Mouse (Mus musculus) mature B cell (primary cell): ENCODE data around the gene Olfr1361.

Experiments
- in situ Hi-C: fragments of 300-500 bp; cut with MboI; formaldehyde crosslinking; loops from 2 replicates; pipeline ENCODE4 v1.14.3; 2019

The Olfr1361 gene

DNA sequence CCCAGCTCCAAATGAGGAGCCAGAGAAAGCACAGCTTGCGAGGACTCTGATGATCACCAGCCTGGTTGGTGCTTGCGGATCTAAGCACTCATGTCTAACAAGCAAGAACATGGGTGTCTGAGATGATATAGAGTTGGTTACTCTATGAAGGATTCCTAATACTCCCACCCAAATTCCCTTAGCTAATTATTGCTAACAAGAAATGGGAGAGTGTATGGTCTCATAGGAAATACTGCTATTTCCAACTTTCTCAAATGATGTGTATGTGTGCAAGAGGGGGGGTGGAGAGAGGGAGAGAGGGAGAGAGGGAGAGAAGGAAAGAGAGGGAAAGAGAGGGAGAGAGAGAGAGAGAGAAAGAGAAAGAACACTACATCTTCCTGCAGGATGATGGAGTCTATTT lies at the start of gene Olfr1361:
Gene Olfr1361 (minus strand): TSS at position 101 of the 400 bp plus-strand sequence.
- in situ Hi-C loops: no loop called here

DNA sequence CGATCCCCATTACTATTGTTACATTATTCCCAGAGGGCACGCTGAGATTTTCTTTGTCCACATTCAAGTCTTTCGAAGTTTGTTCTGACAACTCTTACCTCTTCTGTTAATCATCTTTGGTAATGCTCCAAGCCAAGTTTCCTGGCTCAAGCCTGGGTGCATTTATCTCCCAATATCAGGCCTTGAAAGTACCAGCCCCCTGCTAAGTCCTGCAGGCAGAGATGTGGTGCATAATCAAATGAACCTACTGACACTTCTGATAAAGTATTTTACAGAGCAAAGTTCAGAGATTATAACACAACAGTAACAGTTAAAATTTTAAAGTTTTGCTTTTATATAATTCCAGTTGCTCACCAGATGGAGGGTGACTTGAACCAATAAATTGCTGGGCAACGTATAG lies 48.5 kb upstream of the Olfr1361 start:
- in situ Hi-C loops: loop anchor here (5.0 to 25.0 kb wide), 4 partner anchors 299 to 1723 kb away; partner anchors contain the start of gene Zkscan3

GRCm38 (mm10) chr13:21710821-21711525 lies 47.8 kb upstream of the Olfr1361 start:
- in situ Hi-C loops: loop anchor here (5.0 to 25.0 kb wide), 4 partner anchors 299 to 1724 kb away; partner anchors contain the start of gene Zkscan3

DNA sequence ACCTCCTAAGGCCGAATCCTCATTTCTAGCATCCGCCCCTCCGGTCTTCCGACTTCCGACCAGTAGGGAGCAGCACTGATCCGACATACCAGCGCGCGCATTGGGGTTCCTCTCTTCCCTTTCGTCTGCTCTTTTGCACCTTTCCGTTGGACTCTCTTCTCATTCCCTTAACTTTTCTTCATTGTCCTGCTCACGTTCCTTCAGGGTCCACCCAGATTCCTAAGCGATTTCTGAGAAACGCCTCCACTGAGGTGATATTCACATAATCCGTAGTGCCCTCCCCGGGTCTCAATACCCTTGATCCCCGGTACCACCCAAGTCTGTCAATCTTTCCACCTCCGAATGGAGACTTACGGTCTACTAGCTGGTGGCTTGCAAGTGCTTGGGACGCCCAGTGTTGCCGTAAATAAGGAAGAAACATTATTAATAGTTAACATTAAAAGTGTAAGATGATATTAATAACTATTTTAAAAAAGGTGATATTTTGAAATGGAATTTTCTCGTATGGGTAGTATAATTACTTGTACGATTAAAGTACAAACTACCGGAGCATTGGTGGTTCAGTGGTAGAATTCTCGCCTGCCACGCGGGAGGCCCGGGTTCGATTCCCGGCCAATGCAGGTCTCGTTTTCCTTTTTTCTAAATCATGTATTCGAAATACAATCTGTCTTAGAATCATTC lies 47.0 kb upstream of the Olfr1361 start:
- in situ Hi-C loops: loop anchor here (5.0 to 25.0 kb wide), 4 partner anchors 298 to 1725 kb away; partner anchors contain the start of gene Zkscan3

DNA sequence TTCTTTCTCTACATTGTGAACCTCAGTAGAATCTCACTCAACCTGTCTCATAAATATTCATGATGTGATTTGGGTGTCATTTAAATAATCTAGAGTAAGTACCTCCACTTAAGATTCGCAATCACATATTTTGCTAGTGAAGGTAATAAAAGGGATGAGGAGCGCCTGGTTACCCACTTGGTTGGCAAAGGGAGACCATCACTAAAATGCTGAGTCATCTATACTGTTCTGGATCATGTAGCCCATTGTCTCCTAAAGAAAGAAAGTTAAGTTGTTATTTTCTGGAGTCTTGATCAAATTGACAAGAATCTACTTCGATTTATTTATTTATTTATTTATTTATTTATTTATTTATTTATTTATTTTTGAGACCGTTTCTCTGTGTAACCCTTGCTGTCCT lies 43.5 kb upstream of the Olfr1361 start:
- in situ Hi-C loops: loop anchor here (25.0 kb wide), 1 partner anchor 294 kb away; the partner anchor contains the start of gene Zkscan3

- in situ Hi-C loops: no loop called here
Observed at GRCm38 (mm10) chr13:21697811-21698210, 34.6 kb upstream of the Olfr1361 start, which contains the start of gene Olfr1359. Olfr1359 (plus strand) TSS chr13:21698111.

- in situ Hi-C loops: no loop called here
Observed at GRCm38 (mm10) chr13:21677305-21677704, 14.1 kb upstream of the Olfr1361 start, which contains the start of gene Olfr1360. Olfr1360 (minus strand) TSS chr13:21677405.

DNA sequence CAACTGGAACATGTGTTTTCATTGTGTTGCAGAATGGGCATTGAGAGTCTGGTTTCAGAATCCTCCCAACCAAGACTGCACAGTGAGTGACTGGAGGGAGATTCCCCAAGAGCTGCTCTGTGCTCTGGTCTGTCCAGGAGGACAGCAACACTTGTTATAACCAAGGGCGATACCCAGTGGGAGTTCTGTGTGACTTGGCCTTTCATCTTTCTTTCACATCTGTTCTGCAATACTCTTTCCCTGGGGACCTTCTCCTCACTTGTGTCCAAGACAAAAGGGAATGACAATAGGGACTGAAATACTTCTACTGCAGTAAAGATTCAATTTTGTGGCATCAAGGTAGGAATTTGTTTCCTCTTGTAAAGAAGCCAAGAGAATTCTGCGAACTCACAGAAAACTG lies 20.8 kb downstream of the Olfr1361 start, which contains the start of gene Olfr11:
Gene Olfr11 (minus strand): TSS at position 101 of the 400 bp plus-strand sequence.
- in situ Hi-C loops: no loop called here

GRCm38 (mm10) chr13:21613922-21614321 lies 49.3 kb downstream of the Olfr1361 start, which contains the start of gene Olfr1362:
Olfr1362 (minus strand) TSS chr13:21614022.
- in situ Hi-C loops: no loop called here
